Mouse (Mus musculus): ENCODE data around the gene Rnase12.

- no peak for TF ChIP-seq FLI1 (IDR thresholded peaks at IDR 0.05; ENCODE audit: low read length)
- no peak for TF ChIP-seq GATA1 (IDR thresholded peaks at IDR 0.05; ENCODE audit: borderline replicate concordance, low read length)
Measured at GRCm38 (mm10) chr14:51035206-51035605, 22.3 kb downstream of the Rnase12 start.
